Mouse (Mus musculus) cortical plate, adult 2 months (tissue): ENCODE results near the gene Slc7a5.

Source experiments
- CTCF ChIP-seq: fragments of 200-500 bp; IDR thresholded peaks from 2 replicates; pipeline ENCODE4 v1.5.1; 2011; ENCODE audit warnings: mild to moderate bottlenecking, control low read depth, low read length; ENCODE audit not compliant: insufficient read depth; ENCODE audit errors: extremely low read depth
- POLR2A ChIP-seq: fragments of 200-500 bp; IDR thresholded peaks from 2 replicates; pipeline ENCODE4 v1.6.1; 2011; ENCODE audit warnings: mild to moderate bottlenecking, low read length, control low read depth; ENCODE audit not compliant: insufficient read depth; ENCODE audit errors: extremely low read depth

DNA sequence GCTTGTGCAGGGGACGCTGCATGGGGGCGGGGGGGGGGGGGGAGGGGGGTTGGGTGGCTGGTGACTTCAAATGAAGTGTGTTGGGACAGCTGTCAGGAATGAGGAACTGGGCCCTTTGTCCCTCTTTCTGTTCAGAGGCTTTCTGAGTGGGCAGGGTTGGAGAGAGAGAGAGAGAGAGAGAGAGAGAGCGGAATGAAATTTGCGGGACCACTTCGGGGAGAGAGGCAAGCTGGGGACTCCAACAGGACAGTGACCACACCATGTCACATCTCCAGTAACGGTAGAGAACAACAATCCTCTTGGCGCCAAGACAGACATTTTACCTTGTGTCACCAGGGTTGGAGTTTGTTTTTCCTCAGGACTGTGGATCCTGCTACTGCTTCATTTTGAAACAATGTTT, 62.7 kb downstream of the Slc7a5 start:
- TF ChIP-seq CTCF: no peak
- TF ChIP-seq POLR2A: no peak
